In genomic region chr1:125910871-125911265, GRCm38 (mm10) we compare ENCODE assay signal across 8 mouse cellular contexts. TPM values are rescaled to one million over a fixed set of nuclear protein-coding genes. Genes with fewer than 3 reads are reported as not detected.
A peak's percentile ranks its signal among the peaks of the same experiment; 100 is the strongest.
DNase-seq lines count a peak whose midpoint lies in the region; ATAC-seq and TF ChIP-seq lines count a peak whose summit lies in the region.

No protein-coding gene starts in this region.

- H3K36me3 ChIP-seq in lung, embryonic 15.5 days, result no peaks in the 10 kb centered on the region
- no peaks in the 10 kb centered on the region for H3K36me3 ChIP-seq in forebrain, embryonic 15.5 days
- H3K36me3 ChIP-seq in limb, embryonic 14.5 days (ENCODE audit: control insufficient read depth, insufficient read depth, low read length), result no peaks in the 10 kb centered on the region
- no peaks in the 10 kb centered on the region for H3K36me3 ChIP-seq in small intestine, adult 2 months (ENCODE audit: control insufficient read depth, insufficient read depth, low read length)

- no peaks in the 10 kb centered on the region for H3K9me3 ChIP-seq in lung, embryonic 15.5 days
- no peaks in the 10 kb centered on the region for H3K9me3 ChIP-seq in forebrain, embryonic 15.5 days
- no peaks in the 10 kb centered on the region for H3K9me3 ChIP-seq in limb, embryonic 14.5 days (ENCODE audit: control insufficient read depth, low read length)

- WGBS in lung, embryonic 15.5 days, result 3% methylated on average over 9 of the region's 9 CpGs
- WGBS in forebrain, embryonic 15.5 days, result under 1% methylated on average over 9 of the region's 9 CpGs
- WGBS in limb, embryonic 14.5 days, result 1% methylated on average over 9 of the region's 9 CpGs
- WGBS in small intestine, adult 2 months, result 3% methylated on average over 9 of the region's 9 CpGs

- H3K4me3 ChIP-seq in lung, embryonic 15.5 days, result peak overlapping the region; percentile 45
- peak overlapping the region; percentile 55 for H3K4me3 ChIP-seq in forebrain, embryonic 15.5 days
- H3K4me3 ChIP-seq in limb, embryonic 14.5 days (replicated peaks; ENCODE audit: low read length), result peak overlapping the region; percentile 53
- H3K4me3 ChIP-seq in small intestine, adult 2 months (ENCODE audit: low read depth, low read length), result peak overlapping the region; percentile 51

- no peak for ATAC-seq in lung, embryonic 15.5 days (ENCODE audit: borderline replicate concordance, extremely low read depth, low FRiP score, low TSS enrichment)
- ATAC-seq in forebrain, embryonic 15.5 days (replicated peaks), result peak; percentile 57
- no peak for ATAC-seq in limb, embryonic 14.5 days (ENCODE audit: low FRiP score, low read depth)

- no peak for TF ChIP-seq CTCF in small intestine, adult 2 months (IDR thresholded peaks at IDR 0.05; ENCODE audit: extremely low read depth, insufficient read length, insufficient replicate concordance, low read depth, low read length)

- peaks cover 30% of the 10 kb centered on the region for H3K4me1 ChIP-seq in lung, embryonic 15.5 days
- H3K4me1 ChIP-seq in forebrain, embryonic 15.5 days, result peaks cover 33% of the 10 kb centered on the region
- peaks cover 23% of the 10 kb centered on the region for H3K4me1 ChIP-seq in limb, embryonic 14.5 days (ENCODE audit: control insufficient read depth, insufficient read depth, low read length)
- H3K4me1 ChIP-seq in small intestine, adult 2 months (ENCODE audit: control insufficient read depth, insufficient read depth, insufficient read length, low read length), result 0 out of 2 replicates have a peak, but pooled peaks cover 7% of the 10 kb centered on the region

- H3K27me3 ChIP-seq in lung, embryonic 15.5 days, result peaks cover 49% of the 10 kb centered on the region
- peaks cover 4% of the 10 kb centered on the region; the same call in 1 of the 2 replicates for H3K27me3 ChIP-seq in forebrain, embryonic 15.5 days
- H3K27me3 ChIP-seq in limb, embryonic 14.5 days (ENCODE audit: control insufficient read depth, insufficient read depth, low read length), result peaks cover 21% of the 10 kb centered on the region; the same call in 1 of the 2 replicates
- H3K27me3 ChIP-seq in small intestine, adult 2 months (ENCODE audit: control insufficient read depth, insufficient read depth, low read length), result peaks cover 24% of the 10 kb centered on the region

- DNase-seq in lung, postnatal 4 days, result no peak
- DNase-seq in limb, embryonic 14.5 days (ENCODE audit: low spot score), result no peak
- DNase-seq in layer of hippocampus, adult 9-11 months, result no peak
- DNase-seq in adrenal gland, adult 18-20 months (ENCODE audit: low spot score in 2 of 2), result no peak
- no peak for DNase-seq in thymus, postnatal 0 days (ENCODE audit: low spot score)

- peak overlapping the region; percentile 95 for H3K4me2 ChIP-seq in lung, embryonic 15.5 days
- H3K4me2 ChIP-seq in forebrain, embryonic 15.5 days (replicated peaks), result peak overlapping the region; percentile 97
- peak overlapping the region; percentile 97 for H3K4me2 ChIP-seq in limb, embryonic 14.5 days (replicated peaks; ENCODE audit: low read depth, low read length, severe bottlenecking)

- H3K27ac ChIP-seq in lung, embryonic 15.5 days, result no peak overlapping the region
- H3K27ac ChIP-seq in forebrain, embryonic 15.5 days (replicated peaks), result peak overlapping the region; percentile 49; the same call in 1 of the 2 replicates
- no peak overlapping the region for H3K27ac ChIP-seq in limb, embryonic 14.5 days (replicated peaks; ENCODE audit: low read depth, low read length)
- H3K27ac ChIP-seq in small intestine, adult 2 months (ENCODE audit: insufficient read depth, low read depth, low read length), result no peak overlapping the region

- H3K9ac ChIP-seq in lung, embryonic 15.5 days, result no peak overlapping the region
- peak overlapping the region; percentile 45 for H3K9ac ChIP-seq in forebrain, embryonic 15.5 days (replicated peaks)
- H3K9ac ChIP-seq in limb, embryonic 14.5 days (ENCODE audit: low read depth, low read length, severe bottlenecking), result peak overlapping the region; percentile 57

- no peak for TF ChIP-seq POLR2A in limb, embryonic 14.5 days (IDR thresholded peaks at IDR 0.05; ENCODE audit: borderline replicate concordance, extremely low read depth, insufficient read depth, insufficient read length)
- TF ChIP-seq POLR2A in small intestine, adult 2 months (IDR thresholded peaks at IDR 0.05; ENCODE audit: low read depth, low read length), result no peak

RNA-seq across cellular contexts. Expression of gene Lypd1, which starts 2.0 kb away (rescaled TPM):
- 0.88 and 0.92 TPM in 2 replicates for polyA plus RNA-seq in lung, embryonic 15.5 days (2015; fragmentation: Nextera tagmentation; extraction: Ambion mirVana)
- polyA plus RNA-seq in forebrain, embryonic 15.5 days (2015; fragmentation: Nextera tagmentation; extraction: Ambion mirVana), result 26.7 and 34.4 TPM in 2 replicates
- polyA plus RNA-seq in limb, embryonic 14.5 days (2012; rRNA removed), result 11.4 and 13.6 TPM in 2 replicates
- polyA plus RNA-seq in limb, embryonic 14.5 days (2014; fragmentation: Nextera tagmentation; extraction: Ambion mirVana), result 9.6 and 13.2 TPM in 2 replicates
- polyA plus RNA-seq in small intestine, adult 2 months (2012; rRNA removed), result 0.35 and 0.53 TPM in 2 replicates
- total RNA-seq in adrenal gland, adult 18-20 months (2021), result 10 to 100 TPM; 10.0 to 10.3 TPM
- 4.5 and 6.7 TPM in 2 replicates for polyA plus RNA-seq in thymus, postnatal 0 days (2015; fragmentation: Nextera tagmentation; extraction: Ambion mirVana)
